Mouse (Mus musculus): ENCODE data around the gene Olfr700.

- TF ChIP-seq CTCF (IDR thresholded peaks at IDR 0.05; ENCODE audit: borderline replicate concordance, extremely low read depth, insufficient read depth, insufficient read length) (no peak), POLR2A (IDR thresholded peaks at IDR 0.05; ENCODE audit: borderline replicate concordance, extremely low read depth, insufficient read depth, insufficient read length, poor library complexity, severe bottlenecking) (no peak)
Measured at GRCm38 (mm10) chr7:106793098-106793497, 15.5 kb downstream of the Olfr700 start, which contains the start of gene Olfr699.

Measured in brain, embryonic 14.5 days (tissue).